Mouse (Mus musculus): ENCODE data around the gene Defa22. TPM values are rescaled to one million over a fixed set of nuclear protein-coding genes. Genes with fewer than 3 reads are reported as not detected.
"Not testable (repeated sequence)": the region's sequence is repeated elsewhere in the genome, so short reads cannot be mapped to it uniquely, and the experiment has no call there.

The Defa22 gene
- not detected in 2 replicates for polyA plus RNA-seq (2016; fragmentation: Nextera tagmentation; extraction: Ambion mirVana)

DNA sequence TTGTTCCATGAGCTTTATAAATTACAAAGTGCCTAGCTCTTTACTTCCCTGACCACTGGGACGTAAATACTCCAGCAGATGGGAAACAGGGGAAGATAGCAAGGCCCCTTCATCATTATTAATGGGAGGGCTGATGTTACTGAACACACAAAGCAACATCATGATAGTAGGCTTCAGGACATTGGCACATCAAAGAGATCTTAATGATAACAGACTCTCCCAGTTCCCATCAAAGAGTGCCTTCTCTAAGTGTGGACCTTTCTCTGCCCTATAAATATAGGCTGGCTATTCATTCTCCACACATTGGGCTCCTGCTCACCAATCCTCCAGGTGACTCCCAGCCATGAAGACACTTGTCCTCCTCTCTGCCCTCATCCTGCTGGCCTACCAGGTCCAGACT, at the start of gene Defa22:
TSS of gene Defa22 (plus strand) at position 301 of the 400 bp plus-strand sequence.
- H3K36me3 ChIP-seq; H3K9ac ChIP-seq; H3K4me1 ChIP-seq; H3K27me3 ChIP-seq; ATAC-seq (ENCODE audit: insufficient number of reproducible peaks, insufficient read depth, low FRiP score, low TSS enrichment); H3K9me3 ChIP-seq; H3K4me3 ChIP-seq; H3K4me2 ChIP-seq (replicated peaks); H3K27ac ChIP-seq: not testable (repeated sequence)
- no CpG with 5 or more reads among the region's 1 CpGs for WGBS

DNA sequence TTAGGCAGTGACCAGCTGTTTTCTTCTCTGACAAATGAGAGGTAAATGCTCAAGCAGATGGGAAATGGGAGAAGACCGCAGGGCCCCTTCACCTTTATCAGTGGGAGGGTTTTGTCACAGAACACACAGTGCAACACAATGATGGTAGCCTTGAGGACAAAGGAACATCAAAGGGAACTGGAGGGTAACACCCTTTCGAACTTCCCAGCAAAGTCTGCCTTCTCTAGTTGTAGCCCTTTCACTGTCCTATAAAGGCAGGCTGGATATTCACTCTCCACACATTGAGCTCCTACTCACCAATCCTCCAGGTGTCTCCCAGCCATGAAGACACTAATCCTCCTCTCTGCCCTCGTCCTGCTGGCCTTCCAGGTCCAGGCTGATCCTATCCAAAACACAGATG, 27.7 kb upstream of the Defa22 start, which contains the start of gene Defa30:
TSS of gene Defa30 (plus strand) at position 301 of the 400 bp plus-strand sequence.
- not testable (repeated sequence) for H3K27ac ChIP-seq; H3K4me2 ChIP-seq (replicated peaks); H3K9ac ChIP-seq; H3K9me3 ChIP-seq; ATAC-seq (ENCODE audit: insufficient number of reproducible peaks, insufficient read depth, low FRiP score, low TSS enrichment); H3K36me3 ChIP-seq; H3K4me1 ChIP-seq; H3K4me3 ChIP-seq; H3K27me3 ChIP-seq
- 54% methylated on average over 3 of the region's 3 CpGs for WGBS

DNA sequence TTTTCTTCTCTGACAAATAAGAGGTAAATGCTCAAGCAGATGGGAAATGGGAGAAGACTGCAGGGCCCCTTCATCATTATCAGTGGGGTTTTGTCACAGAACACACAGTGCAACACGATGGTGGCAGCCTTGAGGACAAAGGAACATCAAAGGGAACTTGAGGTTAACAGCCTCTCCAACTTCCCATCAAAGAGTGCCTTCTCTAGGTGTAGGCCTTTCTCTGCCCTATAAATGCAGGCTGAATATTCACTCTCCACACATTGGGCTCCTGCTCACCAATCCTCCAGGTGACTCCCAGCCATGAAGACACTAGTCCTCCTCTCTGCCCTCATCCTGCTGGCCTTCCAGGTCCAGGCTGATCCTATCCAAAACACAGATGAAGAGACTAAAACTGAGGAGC, 29.2 kb downstream of the Defa22 start, which contains the start of gene Defa31:
TSS of gene Defa31 (plus strand) at position 301 of the 400 bp plus-strand sequence.
- H3K27me3 ChIP-seq; ATAC-seq (ENCODE audit: insufficient number of reproducible peaks, insufficient read depth, low FRiP score, low TSS enrichment); H3K36me3 ChIP-seq; H3K4me2 ChIP-seq (replicated peaks); H3K4me1 ChIP-seq; H3K9me3 ChIP-seq; H3K27ac ChIP-seq; H3K4me3 ChIP-seq; H3K9ac ChIP-seq: not testable (repeated sequence)
- no CpG with 5 or more reads among the region's 1 CpGs for WGBS

DNA sequence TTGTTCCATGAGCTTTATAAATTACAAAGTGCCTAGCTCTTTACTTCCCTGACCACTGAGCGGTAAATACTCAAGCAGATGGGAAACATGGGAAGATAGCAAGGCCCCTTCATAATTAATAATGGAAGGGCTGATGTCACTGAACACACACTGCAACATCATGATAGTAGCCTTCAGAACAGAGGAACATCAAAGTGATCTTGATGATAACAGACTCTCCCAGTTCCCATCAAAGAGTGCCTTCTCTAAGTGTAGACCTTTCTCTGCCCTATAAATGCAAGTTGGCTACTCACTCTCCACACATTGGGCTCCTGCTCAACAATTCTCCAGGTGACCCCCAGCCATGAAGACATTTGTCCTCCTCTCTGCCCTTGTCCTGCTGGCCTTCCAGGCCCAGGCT, 39.2 kb downstream of the Defa22 start, which contains the start of gene Gm15293:
TSS of gene Gm15293 (plus strand) at position 301 of the 400 bp plus-strand sequence.
- whole genome bisulfite sequencing = no CpG with 5 or more reads among the region's 1 CpGs
- not testable (repeated sequence) for H3K4me2 ChIP-seq (replicated peaks); ATAC-seq (ENCODE audit: insufficient number of reproducible peaks, insufficient read depth, low FRiP score, low TSS enrichment); H3K27ac ChIP-seq; H3K36me3 ChIP-seq; H3K4me3 ChIP-seq; H3K27me3 ChIP-seq; H3K9ac ChIP-seq; H3K4me1 ChIP-seq; H3K9me3 ChIP-seq

Other genes with a start within 250 kb of the Defa22 start
- gene Gm6040, start 240.2 kb upstream of the Defa22 start, polyA plus RNA-seq (2016; fragmentation: Nextera tagmentation; extraction: Ambion mirVana) = not detected in 2 replicates
- gene AY761185, start 217.6 kb upstream of the Defa22 start, polyA plus RNA-seq (2016; fragmentation: Nextera tagmentation; extraction: Ambion mirVana) = not detected in 2 replicates
- gene Defa21, start 136.7 kb upstream of the Defa22 start, polyA plus RNA-seq (2016; fragmentation: Nextera tagmentation; extraction: Ambion mirVana) = not detected in 2 replicates
- not detected in 2 replicates for gene Defa23, start 107.2 kb upstream of the Defa22 start, polyA plus RNA-seq (2016; fragmentation: Nextera tagmentation; extraction: Ambion mirVana)
- not detected in 2 replicates for gene Defa35, start 97.2 kb upstream of the Defa22 start, polyA plus RNA-seq (2016; fragmentation: Nextera tagmentation; extraction: Ambion mirVana)
- not detected in 2 replicates for gene Defa25, start 77.8 kb upstream of the Defa22 start, polyA plus RNA-seq (2016; fragmentation: Nextera tagmentation; extraction: Ambion mirVana)
- not detected in 2 replicates for gene Gm14851, start 66.2 kb upstream of the Defa22 start, polyA plus RNA-seq (2016; fragmentation: Nextera tagmentation; extraction: Ambion mirVana)
- not detected in 2 replicates for gene Defa30, start 27.6 kb upstream of the Defa22 start, polyA plus RNA-seq (2016; fragmentation: Nextera tagmentation; extraction: Ambion mirVana)
- gene Defa31, start 29.3 kb downstream of the Defa22 start, polyA plus RNA-seq (2016; fragmentation: Nextera tagmentation; extraction: Ambion mirVana) = not detected in 2 replicates
- not detected in 2 replicates for gene Gm15293, start 39.3 kb downstream of the Defa22 start, polyA plus RNA-seq (2016; fragmentation: Nextera tagmentation; extraction: Ambion mirVana)
- not detected in 2 replicates for gene Gm15292, start 87.5 kb downstream of the Defa22 start, polyA plus RNA-seq (2016; fragmentation: Nextera tagmentation; extraction: Ambion mirVana)
- not detected in 2 replicates for gene Defa27, start 153.3 kb downstream of the Defa22 start, polyA plus RNA-seq (2016; fragmentation: Nextera tagmentation; extraction: Ambion mirVana)
- not detected in 2 replicates for gene Defa29, start 164.7 kb downstream of the Defa22 start, polyA plus RNA-seq (2016; fragmentation: Nextera tagmentation; extraction: Ambion mirVana)
- not detected in 2 replicates for gene Defa2, start 216.2 kb downstream of the Defa22 start, polyA plus RNA-seq (2016; fragmentation: Nextera tagmentation; extraction: Ambion mirVana)
- not detected in 2 replicates for gene Defa33, start 229.5 kb downstream of the Defa22 start, polyA plus RNA-seq (2016; fragmentation: Nextera tagmentation; extraction: Ambion mirVana)

Data from embryonic facial prominence, embryonic 12.5 days (tissue).